Mouse (Mus musculus) hindbrain, embryonic 12.5 days (tissue): ENCODE data around the gene Pnrc2. TPM values are rescaled to one million over a fixed set of nuclear protein-coding genes. Genes with fewer than 3 reads are reported as not detected.

Source experiments
- ATAC-seq: fragments of 200-750 bp; cut with Nextera tagmentation; 2 replicates; pipeline ENCODE4 v1.8.0; 2017; ENCODE audit warnings: moderate TSS enrichment; ENCODE audit not compliant: low FRiP score
- H3K27ac ChIP-seq: fragments of 300-500 bp; sonication (generic); 2 replicates; pipeline ENCODE4 v1.5.1; 2016; ENCODE audit warnings: mild to moderate bottlenecking
- H3K27me3 ChIP-seq: fragments of 300-500 bp; sonication (generic); 2 replicates; pipeline ENCODE4 v1.6.1; 2016; ENCODE audit warnings: mild to moderate bottlenecking
- H3K36me3 ChIP-seq: fragments of 300-500 bp; sonication (generic); 2 replicates; pipeline ENCODE4 v1.6.1; 2016; ENCODE audit warnings: mild to moderate bottlenecking
- H3K4me1 ChIP-seq: fragments of 300-500 bp; sonication (generic); 2 replicates; pipeline ENCODE4 v1.6.1; 2016
- H3K4me2 ChIP-seq: fragments of 300-500 bp; sonication (generic); replicated peaks from 2 replicates; pipeline ENCODE4 v1.6.1; 2016; ENCODE audit warnings: mild to moderate bottlenecking
- H3K4me3 ChIP-seq: fragments of 300-500 bp; sonication (generic); 2 replicates; pipeline ENCODE4 v1.5.1; 2016; ENCODE audit warnings: mild to moderate bottlenecking
- H3K9ac ChIP-seq: fragments of 300-500 bp; sonication (generic); 2 replicates; pipeline ENCODE4 v1.6.1; 2016; ENCODE audit warnings: mild to moderate bottlenecking, moderate library complexity
- H3K9me3 ChIP-seq: fragments of 300-500 bp; sonication (generic); replicated peaks from 2 replicates; pipeline ENCODE4 v1.6.1; 2016; ENCODE audit warnings: mild to moderate bottlenecking
- WGBS: fragments of 180-500 bp; shearing (Covaris S2); methylation state at CpG from one replicate; pipeline ENCODE4 v1.1.7; 2016; 5-methylcytosine and 5-hydroxymethylcytosine counted together
- polyA plus RNA-seq: library from polyadenylated mRNA; unstranded; fragments of >200 nt; fragmentation: Nextera tagmentation; extraction: Ambion mirVana; gene quantifications from 2 replicates; pipeline ENCODE4 v1.2.1, GENCODE M21; 2016

Pnrc2 gene
- polyA plus RNA-seq: 152 and 154 TPM in 2 replicates

DNA sequence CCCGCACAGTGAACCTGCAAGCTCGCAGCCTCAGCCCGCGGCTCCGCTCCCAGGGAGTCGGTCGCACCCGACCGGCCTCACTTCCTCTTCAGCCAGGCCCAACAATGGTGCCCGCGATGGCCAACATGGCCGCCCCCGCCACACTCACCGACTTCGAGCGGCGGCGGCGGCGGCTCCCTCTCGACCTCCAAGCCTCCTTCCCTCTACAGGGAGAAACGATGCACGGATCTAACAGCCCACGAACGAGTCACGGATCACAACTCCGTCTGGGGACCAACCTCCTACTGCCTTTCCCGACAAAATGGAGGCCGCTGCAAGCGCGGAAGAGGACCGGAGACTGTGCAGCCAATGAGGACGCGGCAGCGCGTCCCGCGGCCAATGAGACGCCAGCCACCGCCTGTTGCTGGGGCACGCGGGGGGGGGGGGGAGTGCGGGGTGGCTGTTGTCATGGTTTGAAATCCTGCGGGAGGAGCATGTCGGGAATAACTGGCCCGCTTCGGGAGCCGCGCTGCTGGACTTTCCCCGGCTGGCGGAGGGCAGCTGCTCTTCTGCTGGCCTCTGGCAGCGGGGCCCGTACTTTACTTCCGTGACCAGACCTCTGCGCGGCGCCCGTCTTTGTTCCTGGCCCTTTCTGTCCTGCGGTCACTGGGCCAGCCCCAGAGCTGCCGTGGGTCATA is at the start of gene Pnrc2:
Gene Pnrc2 (minus strand): TSS at position 325 of the 677 bp plus-strand sequence.
- Histone ChIP-seq H3K4me2 (peak within 1 kb of the TSS; percentile 83), H3K27ac (peak within 1 kb of the TSS; percentile 99), H3K27me3 (no peaks in the 10 kb centered on the region), H3K4me1 (peaks cover 53% of the 10 kb centered on the region), H3K36me3 (peaks cover 18% of the 10 kb centered on the region), H3K9ac (peak within 1 kb of the TSS; percentile 88), H3K9me3 (no peaks in the 10 kb centered on the region), H3K4me3 (peak within 1 kb of the TSS; percentile 72)
- under 1% methylated on average over 56 of the region's 60 CpGs for WGBS
- peak; percentile 96 for ATAC-seq

DNA sequence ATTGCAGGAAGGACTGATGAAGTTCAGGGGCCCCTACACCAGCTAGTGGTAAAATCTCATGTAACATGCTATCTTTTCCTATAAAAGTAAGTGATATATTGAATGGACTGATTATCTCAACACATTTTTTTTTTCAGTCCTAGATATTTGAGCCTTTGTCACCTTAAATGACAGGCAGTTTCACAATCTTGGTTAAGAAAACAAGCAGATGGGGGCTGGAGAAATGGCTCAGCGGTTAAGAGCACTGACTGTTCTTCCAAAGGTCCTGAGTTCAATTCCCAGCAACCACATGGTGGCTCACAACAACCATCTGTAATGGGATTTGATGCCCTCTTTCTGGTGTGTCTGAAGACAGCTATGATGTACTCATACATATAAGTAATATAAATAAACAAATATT is 48.5 kb upstream of the Pnrc2 start:
- no peak for ATAC-seq
- Histone ChIP-seq H3K4me3 (peak overlapping the region; percentile 76; the same call in 1 of the 2 replicates), H3K4me2 (peak overlapping the region; percentile 88; the same call in 1 of the 2 replicates), H3K27me3 (no peaks in the 10 kb centered on the region), H3K9me3 (no peaks in the 10 kb centered on the region), H3K4me1 (peaks cover 17% of the 10 kb centered on the region), H3K36me3 (peaks cover 19% of the 10 kb centered on the region), H3K9ac (0 out of 2 replicates have a peak overlapping the region, but pooled peaks have one; percentile 82), H3K27ac (no peak overlapping the region)
- WGBS: 85% methylated on average over 1 of the region's 1 CpGs

DNA sequence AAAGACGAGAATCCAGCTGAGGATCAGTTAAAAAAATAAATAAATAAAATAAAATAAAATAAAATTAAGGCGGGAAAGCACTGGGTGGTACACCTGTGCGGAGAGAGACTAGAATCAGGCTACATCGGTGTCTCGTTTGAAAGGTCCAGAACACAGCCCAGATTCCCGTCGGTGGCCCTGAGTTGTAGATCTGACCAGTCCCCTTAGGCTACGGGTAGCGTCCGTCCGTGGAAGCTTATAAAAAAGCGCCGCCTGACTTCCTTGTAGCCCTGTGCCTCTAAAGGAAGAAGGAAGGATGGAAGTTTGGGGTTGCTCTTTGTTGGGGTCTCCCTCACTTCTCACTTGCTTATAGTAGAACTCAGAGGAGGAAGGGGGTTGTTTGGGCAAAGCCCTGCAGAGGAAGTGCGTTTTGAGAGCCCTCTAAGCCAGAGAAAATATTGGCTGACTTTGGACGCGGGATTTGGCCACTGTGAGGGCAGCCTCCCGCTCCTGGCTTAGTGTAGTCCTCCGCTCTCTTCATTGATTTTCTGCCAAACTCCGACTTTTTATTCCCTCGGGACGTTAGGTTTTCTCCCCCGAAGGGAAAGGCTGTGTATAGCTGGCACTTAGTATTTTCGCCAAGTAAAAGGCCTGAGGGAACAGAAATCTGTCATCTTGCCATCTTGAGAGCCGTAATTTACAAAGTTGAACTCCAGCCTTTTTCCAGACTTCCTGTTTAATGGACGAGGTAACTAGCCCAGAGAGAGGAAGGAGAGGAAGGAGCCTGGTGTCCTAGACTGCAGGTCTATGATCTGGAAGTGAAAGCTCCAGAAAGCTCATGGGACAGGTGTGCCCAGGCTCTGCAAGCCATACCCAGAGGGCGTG is 47.8 kb upstream of the Pnrc2 start:
- Histone ChIP-seq H3K9ac (peak overlapping the region; percentile 82), H3K27me3 (no peaks in the 10 kb centered on the region), H3K9me3 (no peaks in the 10 kb centered on the region), H3K4me2 (peak overlapping the region; percentile 88), H3K36me3 (peaks cover 17% of the 10 kb centered on the region), H3K4me3 (peak overlapping the region; percentile 76), H3K4me1 (peaks cover 17% of the 10 kb centered on the region), H3K27ac (peak overlapping the region; percentile 86)
- 8% methylated on average over 26 of the region's 26 CpGs for WGBS
- peak; percentile 33; the same call in 1 of the 2 replicates for ATAC-seq

DNA sequence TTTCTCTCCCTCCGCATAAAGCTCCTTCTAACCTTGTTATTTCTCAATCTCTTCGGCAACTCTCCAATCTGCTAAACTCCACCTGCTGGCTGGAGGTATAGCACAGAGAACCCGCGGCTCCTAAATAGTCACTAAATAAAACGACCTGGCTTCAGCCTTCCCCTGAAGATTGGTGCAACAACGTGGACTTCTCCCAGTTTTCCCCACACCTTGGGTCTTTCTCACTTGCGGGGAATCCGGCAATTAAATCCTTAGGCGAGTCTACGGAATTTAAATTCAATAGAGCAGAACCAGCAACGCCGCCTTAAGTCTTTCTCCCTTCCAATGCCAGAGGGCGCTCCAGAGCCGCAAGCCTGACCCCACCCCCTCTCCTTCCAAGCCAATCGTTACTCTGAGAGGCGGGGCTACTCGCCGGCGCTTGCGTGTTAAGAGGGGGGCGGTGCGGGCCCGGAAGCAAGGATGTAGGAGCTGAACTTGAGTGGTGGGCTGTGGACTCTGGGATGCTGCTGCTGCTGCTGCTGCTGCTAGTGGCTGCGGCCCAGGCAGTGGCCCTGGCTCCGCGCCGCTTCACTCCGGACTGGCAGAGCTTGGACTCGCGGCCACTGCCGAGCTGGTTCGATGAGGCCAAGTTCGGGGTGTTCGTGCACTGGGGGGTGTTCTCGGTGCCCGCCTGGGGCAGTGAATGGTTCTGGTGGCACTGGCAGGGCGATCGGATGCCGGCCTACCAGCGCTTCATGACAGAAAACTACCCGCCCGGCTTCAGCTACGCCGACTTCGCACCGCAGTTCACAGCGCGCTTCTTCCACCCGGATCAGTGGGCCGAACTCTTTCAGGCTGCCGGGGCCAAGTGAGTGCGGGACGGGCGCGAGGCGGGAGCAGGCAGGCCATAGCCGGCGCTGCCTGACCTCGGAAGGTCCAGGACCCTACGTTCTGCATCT is 46.9 kb upstream of the Pnrc2 start, which contains the start of gene Fuca1:
Gene Fuca1 (plus strand): TSS at position 432 of the 938 bp plus-strand sequence.
- H3K36me3 ChIP-seq: peaks cover 8% of the 10 kb centered on the region; the same call in 1 of the 2 replicates
- no peaks in the 10 kb centered on the region for H3K9me3 ChIP-seq
- H3K4me1 ChIP-seq: peaks cover 17% of the 10 kb centered on the region
- peak within 1 kb of the TSS; percentile 86 for H3K27ac ChIP-seq
- H3K9ac ChIP-seq: peak within 1 kb of the TSS; percentile 82
- H3K27me3 ChIP-seq: no peaks in the 10 kb centered on the region
- WGBS: 2% methylated on average over 60 of the region's 60 CpGs
- peak; percentile 96 for ATAC-seq
- peak within 1 kb of the TSS; percentile 76 for H3K4me3 ChIP-seq
- H3K4me2 ChIP-seq: peak within 1 kb of the TSS; percentile 88

DNA sequence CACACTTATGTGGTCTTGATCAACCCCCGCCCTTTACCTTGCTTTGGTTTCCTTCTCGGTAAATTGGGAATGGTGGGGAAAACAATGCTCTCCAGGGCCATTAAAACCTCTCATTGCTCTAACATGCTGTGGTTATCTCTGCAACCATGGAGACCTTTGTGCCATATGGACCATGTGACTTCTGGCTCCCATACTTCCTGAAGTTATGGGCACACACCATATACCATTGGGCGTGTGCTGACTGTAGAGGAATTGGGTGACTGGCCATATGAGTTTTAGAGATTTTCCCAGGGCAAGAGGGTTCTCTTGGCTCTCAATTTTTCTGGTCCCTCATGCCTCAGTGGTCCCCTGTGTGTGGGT is 45.6 kb upstream of the Pnrc2 start:
- H3K27ac ChIP-seq: no peak overlapping the region
- 95% methylated on average over 3 of the region's 3 CpGs for WGBS
- H3K9ac ChIP-seq: no peak overlapping the region
- no peaks in the 10 kb centered on the region for H3K9me3 ChIP-seq
- H3K4me1 ChIP-seq: peaks cover 17% of the 10 kb centered on the region
- H3K36me3 ChIP-seq: 0 out of 2 replicates have a peak, but pooled peaks cover 5% of the 10 kb centered on the region
- no peak overlapping the region for H3K4me3 ChIP-seq
- no peak for ATAC-seq
- H3K27me3 ChIP-seq: no peaks in the 10 kb centered on the region
- no peak overlapping the region for H3K4me2 ChIP-seq

DNA sequence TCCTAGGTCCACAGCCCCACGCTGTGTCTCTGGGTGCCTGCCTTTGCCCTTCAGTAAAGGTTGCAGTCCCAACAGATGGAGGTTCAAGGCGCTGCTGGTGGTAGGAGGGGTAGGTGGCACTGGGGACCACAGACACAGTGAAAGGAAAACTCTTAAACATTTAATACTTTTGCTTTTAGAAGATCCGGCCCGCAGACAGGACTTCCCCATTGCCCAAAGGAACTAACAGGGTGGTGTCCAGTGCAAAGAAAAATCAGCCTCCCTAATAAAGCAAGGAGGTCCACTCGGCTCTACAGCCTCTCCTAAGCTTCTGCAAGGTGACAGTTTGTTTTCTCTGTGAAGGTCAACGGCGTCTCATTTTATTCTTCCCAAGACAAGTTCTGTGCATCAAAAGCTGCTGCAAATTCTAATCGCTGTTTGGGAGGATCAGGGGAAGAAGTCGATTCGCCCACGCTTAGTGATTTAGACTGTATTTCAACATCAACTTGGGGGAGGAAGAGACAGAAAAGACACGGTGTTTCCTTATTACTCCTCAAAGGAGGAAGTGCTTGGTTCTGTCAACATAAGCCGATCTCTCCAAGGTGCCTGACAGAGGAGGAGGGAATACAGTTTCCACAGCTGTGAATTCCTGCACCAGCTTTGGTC is 45.1 kb upstream of the Pnrc2 start:
- H3K36me3 ChIP-seq: 0 out of 2 replicates have a peak, but pooled peaks cover 5% of the 10 kb centered on the region
- no peak for ATAC-seq
- no peaks in the 10 kb centered on the region for H3K9me3 ChIP-seq
- no peak overlapping the region for H3K9ac ChIP-seq
- H3K4me3 ChIP-seq: no peak overlapping the region
- H3K4me2 ChIP-seq: no peak overlapping the region
- H3K4me1 ChIP-seq: peaks cover 17% of the 10 kb centered on the region
- no peaks in the 10 kb centered on the region for H3K27me3 ChIP-seq
- H3K27ac ChIP-seq: no peak overlapping the region
- 87% methylated on average over 13 of the region's 13 CpGs for WGBS

DNA sequence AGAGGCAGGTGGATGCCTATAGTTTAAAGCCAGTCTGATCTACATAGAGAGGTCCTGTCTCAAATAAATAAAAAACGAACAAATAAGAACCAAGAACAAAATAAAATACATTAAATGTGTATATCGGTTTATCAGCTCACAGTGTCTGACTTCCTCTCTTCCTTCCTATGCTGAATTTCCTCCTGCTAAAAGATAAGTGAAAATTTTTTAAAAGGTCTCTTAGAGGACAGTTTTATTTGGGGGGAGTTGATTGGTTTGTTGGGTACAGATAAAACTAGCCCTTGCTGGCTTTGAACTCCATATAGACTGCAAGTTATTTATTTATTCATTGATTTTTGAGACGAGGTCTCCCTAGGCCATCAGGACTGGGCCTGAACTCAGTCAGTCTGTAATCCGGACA is 39.8 kb upstream of the Pnrc2 start:
- H3K9me3 ChIP-seq: no peaks in the 10 kb centered on the region
- no peaks in the 10 kb centered on the region for H3K36me3 ChIP-seq
- ATAC-seq: no peak
- peak overlapping the region; percentile 50; the same call in 1 of the 2 replicates for H3K27ac ChIP-seq
- no peaks in the 10 kb centered on the region for H3K27me3 ChIP-seq
- H3K4me3 ChIP-seq: no peak overlapping the region
- 78% methylated on average over 4 of the region's 4 CpGs for WGBS
- no peak overlapping the region for H3K4me2 ChIP-seq
- H3K9ac ChIP-seq: no peak overlapping the region
- H3K4me1 ChIP-seq: peaks cover 11% of the 10 kb centered on the region

DNA sequence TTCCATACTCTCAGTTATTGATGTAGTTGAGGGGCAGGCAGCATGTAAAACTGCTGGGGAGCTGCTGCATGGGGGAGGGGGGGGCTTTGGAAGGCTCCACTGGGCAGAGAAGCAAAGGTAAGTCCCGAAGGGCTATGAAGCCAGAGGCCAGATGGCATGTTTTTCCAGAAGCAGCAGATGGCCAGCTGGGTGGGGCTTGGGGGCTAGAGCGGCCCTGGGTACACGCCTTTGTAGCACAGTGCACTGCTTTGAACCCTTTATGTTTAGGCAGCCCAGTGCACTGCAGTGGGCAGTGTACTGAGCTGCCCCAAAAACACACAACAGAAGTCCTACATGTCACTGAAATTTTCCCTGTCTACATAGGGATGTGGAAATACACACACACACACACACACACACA is 39.2 kb upstream of the Pnrc2 start:
- H3K36me3 ChIP-seq: no peaks in the 10 kb centered on the region
- peak overlapping the region; percentile 50 for H3K27ac ChIP-seq
- H3K4me2 ChIP-seq: no peak overlapping the region
- WGBS: 27% methylated on average over 3 of the region's 3 CpGs
- no peak overlapping the region for H3K9ac ChIP-seq
- H3K27me3 ChIP-seq: no peaks in the 10 kb centered on the region
- peaks cover 11% of the 10 kb centered on the region for H3K4me1 ChIP-seq
- H3K9me3 ChIP-seq: no peaks in the 10 kb centered on the region
- ATAC-seq: peak; percentile 87
- H3K4me3 ChIP-seq: no peak overlapping the region

DNA sequence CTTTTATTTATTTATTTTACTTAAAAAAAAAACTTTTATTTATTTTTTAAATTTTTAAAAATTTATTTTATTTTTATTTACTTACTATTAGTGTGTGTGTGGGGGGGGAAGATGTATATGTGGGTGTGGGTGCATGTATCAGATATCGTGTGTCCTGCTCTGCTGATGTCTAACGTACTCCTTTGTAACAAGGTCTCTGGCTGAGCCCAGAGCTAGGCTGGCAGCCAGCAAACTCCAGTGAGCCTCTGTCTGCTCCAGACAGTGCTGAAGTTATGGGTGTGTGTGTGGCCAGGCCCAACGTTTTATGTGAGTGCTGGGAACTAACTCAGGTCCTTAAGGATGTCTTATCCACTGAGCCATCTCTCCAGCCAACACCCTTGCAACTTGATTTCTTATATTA is 38.5 kb upstream of the Pnrc2 start:
- Histone ChIP-seq H3K36me3 (no peaks in the 10 kb centered on the region), H3K27me3 (no peaks in the 10 kb centered on the region), H3K27ac (peak overlapping the region; percentile 52; the same call in 1 of the 2 replicates), H3K9me3 (no peaks in the 10 kb centered on the region), H3K4me1 (peaks cover 11% of the 10 kb centered on the region), H3K9ac (no peak overlapping the region), H3K4me3 (no peak overlapping the region), H3K4me2 (no peak overlapping the region)
- WGBS: 63% methylated on average over 3 of the region's 3 CpGs
- no peak for ATAC-seq

DNA sequence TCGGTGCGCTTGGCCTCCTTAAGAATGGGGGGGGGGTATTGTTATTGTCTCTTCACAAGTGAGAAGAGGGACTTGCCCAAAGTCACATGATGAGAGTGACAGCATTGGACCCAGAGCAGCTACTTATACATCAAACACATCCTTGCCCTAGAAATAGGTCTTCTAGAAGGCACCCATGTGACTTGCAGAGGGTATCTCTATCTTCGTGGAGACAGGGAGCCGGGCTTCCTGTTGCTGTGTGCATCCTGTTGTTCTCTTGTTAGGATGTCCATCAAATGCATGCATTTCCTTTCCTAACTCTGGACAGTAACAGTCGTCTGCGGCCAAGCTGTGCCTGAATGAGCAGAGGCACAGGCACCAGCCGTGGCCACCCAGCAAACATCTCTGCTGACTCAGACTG is 37.9 kb upstream of the Pnrc2 start:
- Histone ChIP-seq H3K27ac (no peak overlapping the region), H3K4me1 (peaks cover 11% of the 10 kb centered on the region), H3K36me3 (no peaks in the 10 kb centered on the region), H3K4me2 (no peak overlapping the region), H3K4me3 (no peak overlapping the region), H3K9ac (no peak overlapping the region), H3K27me3 (no peaks in the 10 kb centered on the region), H3K9me3 (no peaks in the 10 kb centered on the region)
- 78% methylated on average over 7 of the region's 7 CpGs for WGBS
- no peak for ATAC-seq

DNA sequence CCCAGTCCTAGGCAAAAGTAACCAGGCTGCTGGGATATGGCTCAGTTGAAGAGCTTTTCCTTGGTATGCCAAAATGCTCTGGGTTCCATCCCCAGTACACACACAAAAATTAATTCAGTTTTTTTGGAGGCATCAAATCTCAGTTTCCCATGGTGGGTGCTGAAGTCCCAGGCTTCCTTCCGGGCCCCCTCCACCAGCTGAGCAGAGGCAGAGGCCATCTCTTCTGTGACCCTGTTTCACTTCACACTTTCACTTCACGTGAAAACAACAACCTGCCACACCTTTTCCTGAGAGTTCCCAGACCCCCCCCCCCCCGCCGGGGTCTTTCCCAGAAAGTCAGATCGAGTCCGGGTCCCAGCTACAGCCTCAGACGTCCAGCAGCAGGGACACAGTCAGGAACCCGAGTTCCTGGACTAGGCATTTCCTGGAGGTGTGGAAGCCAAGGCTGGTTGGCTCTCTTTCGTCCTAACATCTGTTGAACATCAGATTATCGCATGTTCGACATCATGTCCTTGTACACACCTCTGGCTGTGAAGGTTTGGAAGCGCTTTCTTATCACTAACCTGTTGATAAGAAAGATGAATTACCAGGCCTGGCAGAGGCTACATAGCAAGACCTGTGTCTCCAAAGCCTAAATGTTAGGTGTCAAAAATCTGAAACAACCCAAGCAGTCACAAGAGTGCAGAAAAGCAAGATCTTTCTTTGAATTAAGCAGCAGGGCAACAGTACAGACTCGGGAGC is 35.8 kb upstream of the Pnrc2 start:
- no peak overlapping the region for H3K9ac ChIP-seq
- no peak overlapping the region for H3K4me3 ChIP-seq
- no peaks in the 10 kb centered on the region for H3K36me3 ChIP-seq
- H3K27me3 ChIP-seq: no peaks in the 10 kb centered on the region
- H3K4me2 ChIP-seq: no peak overlapping the region
- 71% methylated on average over 13 of the region's 13 CpGs for WGBS
- no peaks in the 10 kb centered on the region for H3K9me3 ChIP-seq
- peaks cover 11% of the 10 kb centered on the region for H3K4me1 ChIP-seq
- no peak overlapping the region for H3K27ac ChIP-seq
- ATAC-seq: no peak
